ENCODE assay signal across 1 mouse cellular context in the genomic region with DNA sequence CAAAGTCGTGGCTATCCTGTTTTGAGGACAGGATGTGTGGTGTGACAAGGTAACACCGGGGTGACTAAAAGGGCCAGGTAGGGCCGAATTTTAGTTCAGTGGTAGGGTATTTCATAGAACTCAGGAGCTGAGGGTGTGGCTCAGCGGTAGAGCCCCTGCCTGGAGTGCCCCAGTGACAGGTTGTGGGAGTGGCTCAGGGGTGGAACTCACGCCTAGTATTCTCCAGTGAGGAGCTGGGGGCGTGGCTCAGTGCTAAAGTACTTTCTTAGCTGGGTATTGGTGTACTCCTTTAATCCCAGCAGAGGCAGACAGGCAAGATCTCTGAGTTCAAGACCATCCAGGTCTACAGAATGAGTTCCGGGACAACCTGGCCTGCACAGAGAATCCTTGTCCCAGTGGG.
TF ChIP-seq lines count a peak whose summit lies in the region.

No protein-coding gene starts in this region.

TF ChIP-seq in MEL, 35 proteins besides CTCF, POLR2A, EP300 and RAD21:
- TF ChIP-seq ELF1 (IDR thresholded peaks at IDR 0.05; ENCODE audit: low read depth, low read length) (no peak), CHD2 (IDR thresholded peaks at IDR 0.05; ENCODE audit: low read length) (no peak), MYB (IDR thresholded peaks at IDR 0.05; ENCODE audit: low read depth, low read length) (no peak), POLR2AphosphoS5 (IDR thresholded peaks at IDR 0.05; ENCODE audit: borderline replicate concordance, low read depth, low read length) (no peak), JUND (IDR thresholded peaks at IDR 0.05; ENCODE audit: low read depth, low read length) (no peak), USF1 (IDR thresholded peaks at IDR 0.05; ENCODE audit: low read depth, low read length) (no peak), GATA1 (IDR thresholded peaks at IDR 0.05; ENCODE audit: low read depth, low read length) (no peak), TCF12 (IDR thresholded peaks at IDR 0.05; ENCODE audit: low read depth, low read length) (no peak), TBP (IDR thresholded peaks at IDR 0.05; ENCODE audit: low read depth, low read length) (no peak), MXI1 (IDR thresholded peaks at IDR 0.05; ENCODE audit: low read depth, low read length) (no peak), ZC3H11A (IDR thresholded peaks at IDR 0.05; ENCODE audit: low read depth, low read length) (no peak), MAFK (IDR thresholded peaks at IDR 0.05; ENCODE audit: borderline replicate concordance, low read depth, low read length) (no peak)
TF ChIP-seq in MEL: peak in this region for 0.
